Mouse (Mus musculus) frontal cortex, adult 2 months (tissue): ENCODE measurements at regions not wholly inside any gene's neighbourhood (a gene's known extent, or its start where the extent isn't known, plus 50 kb on each side); places are given as distances from the start of the nearest gene placed in this dataset.

ENCODE experiments used
- DNase-seq, 2 experiments: peaks; one replicate each; pipeline ENCODE4 v3.0.0; 2022; ENCODE audit warnings: low spot score in 1 of 2; ENCODE audit errors: extremely low spot score in 1 of 2

- no peak for DNase-seq
Measured at GRCm38 (mm10) chr16:30732770-30733415, 133.4 kb downstream of the Fam43a start.

- no peak for DNase-seq
Measured at GRCm38 (mm10) chr16:30733478-30733877, 134.0 kb downstream of the Fam43a start.

DNA sequence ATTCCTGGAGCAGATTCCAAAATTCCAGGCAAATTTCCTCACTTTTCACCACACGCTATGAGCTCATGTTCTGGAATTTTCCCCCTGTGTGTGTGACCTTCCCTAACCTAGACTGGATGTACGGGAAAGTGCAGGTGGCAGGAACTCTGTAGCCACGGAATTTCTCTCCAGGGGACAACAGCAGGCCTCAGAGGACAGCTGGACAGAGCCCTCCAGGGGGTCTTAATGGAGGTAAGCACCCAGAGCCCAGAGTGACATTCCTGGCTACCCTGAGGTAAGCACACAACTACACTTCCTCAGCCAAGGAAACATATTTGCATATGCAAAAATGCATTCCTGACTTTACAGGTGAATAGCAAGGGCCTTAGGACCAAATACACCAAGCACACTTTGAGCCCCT lies 135.8 kb downstream of the Fam43a start:
- DNase-seq: no peak

DNA sequence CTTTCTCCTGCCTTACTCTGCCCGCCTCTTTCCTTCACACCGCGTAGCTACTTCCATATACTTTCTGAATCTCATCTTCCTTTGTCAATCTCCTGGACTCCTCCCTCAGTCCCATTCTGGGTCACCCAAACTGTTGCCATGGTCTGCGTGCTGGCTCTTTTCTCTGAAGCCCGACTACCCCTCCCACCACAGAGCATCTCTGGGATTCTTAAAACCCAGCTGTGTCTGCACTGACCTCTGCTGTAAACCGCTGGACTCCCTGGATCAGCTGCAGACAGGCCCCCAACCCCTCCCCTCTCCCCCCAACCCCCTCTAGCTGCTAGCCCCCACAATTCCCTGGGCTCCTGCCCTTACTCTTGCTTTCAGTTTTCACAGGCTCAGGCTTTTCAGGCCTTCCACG lies 136.4 kb downstream of the Fam43a start:
- DNase-seq: no peak

GRCm38 (mm10) chr16:30736662-30737326 lies 137.3 kb downstream of the Fam43a start:
- DNase-seq: peak in 1 of 2 experiments; percentile 34

- no peak for DNase-seq
Measured at GRCm38 (mm10) chr16:30737524-30737923, 138.0 kb downstream of the Fam43a start.

GRCm38 (mm10) chr16:30739651-30740050 lies 140.1 kb downstream of the Fam43a start:
- no peak for DNase-seq

DNA sequence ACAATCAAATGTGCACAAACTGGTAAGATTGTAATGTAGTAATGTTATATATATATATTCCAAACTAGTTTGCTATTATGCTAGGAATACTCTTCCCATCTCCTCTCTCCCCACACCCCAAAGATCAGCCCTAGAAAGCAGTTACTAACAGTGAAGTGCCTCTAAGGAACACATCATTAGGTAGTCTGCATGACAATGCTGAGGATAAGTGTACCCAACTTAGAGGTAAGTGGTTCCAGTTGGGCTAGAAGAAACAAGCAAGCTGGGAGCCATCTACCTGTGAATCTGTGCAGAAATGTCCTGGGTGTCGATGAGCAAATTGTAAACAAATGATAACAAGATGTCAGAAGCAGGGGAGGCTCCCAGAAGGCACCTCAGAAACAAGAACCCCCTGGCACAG lies 141.7 kb downstream of the Fam43a start:
- DNase-seq: no peak

DNA sequence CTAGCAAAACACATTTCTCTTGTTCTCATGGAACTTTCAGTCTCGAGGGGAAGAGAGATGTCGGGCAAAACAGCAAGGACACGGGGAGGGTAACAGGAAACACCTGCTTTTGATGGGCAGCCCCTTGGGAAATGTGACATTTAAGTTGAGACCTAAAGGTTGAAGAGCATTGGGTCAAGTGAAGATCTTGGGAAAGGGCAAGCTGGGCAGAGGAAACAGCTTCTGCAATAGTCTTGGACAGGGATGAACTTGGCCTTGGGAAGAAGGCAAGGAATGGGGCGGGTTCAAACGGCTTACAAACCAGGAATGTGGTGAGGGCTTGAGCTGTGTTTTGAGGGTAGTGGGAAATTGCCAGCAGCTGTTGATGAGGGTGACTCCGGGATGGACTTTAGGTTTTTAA lies 143.0 kb downstream of the Fam43a start:
- no peak for DNase-seq

DNA sequence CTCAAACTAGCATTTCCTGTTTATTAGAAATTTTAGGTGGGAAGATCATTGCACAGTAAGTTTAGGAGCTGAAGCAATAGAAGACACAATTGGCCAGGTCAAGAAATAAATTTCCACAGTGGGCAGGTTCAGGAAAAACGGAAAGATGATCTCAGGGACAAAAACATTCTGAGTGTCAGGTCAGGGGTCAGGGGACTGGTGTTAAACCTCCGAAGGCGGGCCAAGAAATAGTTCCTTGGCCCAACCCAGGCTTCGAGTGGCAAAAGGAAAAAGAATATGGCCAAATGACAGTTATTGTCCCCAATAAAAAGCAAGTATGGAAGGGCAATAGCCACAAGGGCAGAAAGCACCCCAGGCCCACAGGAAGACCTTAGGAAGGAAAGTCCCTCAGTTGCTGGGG lies 144.0 kb downstream of the Fam43a start:
- DNase-seq: no peak

GRCm38 (mm10) chr16:30744237-30744636 lies 144.7 kb downstream of the Fam43a start:
- DNase-seq: no peak

DNA sequence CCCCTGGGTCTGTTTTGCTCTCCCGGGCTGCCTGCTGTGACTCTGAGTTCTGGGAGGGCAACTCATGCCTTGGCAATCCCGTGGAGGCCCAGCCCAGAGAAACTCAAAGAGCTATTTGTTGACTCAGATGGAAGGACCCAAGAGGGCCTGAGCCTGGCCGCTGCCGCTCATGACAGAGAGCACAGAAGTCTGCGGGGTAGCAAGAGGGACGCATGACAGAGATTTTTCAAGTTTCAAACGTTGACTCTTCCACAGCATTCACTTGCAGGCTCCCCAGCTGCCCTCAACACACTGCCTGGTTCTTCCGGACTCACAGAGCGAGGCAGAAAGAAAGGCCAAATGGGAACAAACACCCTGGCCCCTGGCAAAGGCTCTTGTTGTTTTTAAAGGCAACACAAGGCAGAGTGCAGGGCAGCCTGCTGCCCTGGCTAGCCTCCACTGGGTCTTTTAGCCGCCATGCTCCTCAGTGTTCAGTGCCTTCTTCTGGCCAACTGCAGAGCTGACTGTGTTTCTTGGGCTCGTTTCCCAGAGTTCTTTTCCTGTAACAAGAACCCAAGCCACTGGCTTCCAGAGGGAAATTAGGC lies 146.2 kb downstream of the Fam43a start:
- peak in 1 of 2 experiments; percentile 44 for DNase-seq

DNA sequence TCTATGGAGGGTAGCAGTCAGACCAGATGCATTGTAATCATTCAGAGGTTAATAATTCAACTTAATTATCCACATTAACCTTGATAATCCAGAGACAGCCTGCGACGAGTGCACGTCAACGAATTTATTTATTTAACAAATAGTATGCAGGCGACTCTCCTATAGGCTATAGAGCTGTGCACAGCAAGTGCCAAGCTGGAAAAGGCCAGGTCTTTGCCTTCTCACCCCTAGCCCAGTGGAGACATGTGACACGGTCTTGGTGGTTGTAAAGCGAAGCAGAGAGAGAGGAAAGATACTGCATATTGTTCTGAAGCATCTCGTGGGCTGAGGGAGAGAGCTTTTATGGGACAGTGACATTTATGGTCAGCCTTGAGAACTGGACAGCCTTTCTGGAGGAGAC lies 146.7 kb downstream of the Fam43a start:
- no peak for DNase-seq

- DNase-seq: no peak
Measured at GRCm38 (mm10) chr16:30749841-30750240, 150.3 kb downstream of the Fam43a start.

DNA sequence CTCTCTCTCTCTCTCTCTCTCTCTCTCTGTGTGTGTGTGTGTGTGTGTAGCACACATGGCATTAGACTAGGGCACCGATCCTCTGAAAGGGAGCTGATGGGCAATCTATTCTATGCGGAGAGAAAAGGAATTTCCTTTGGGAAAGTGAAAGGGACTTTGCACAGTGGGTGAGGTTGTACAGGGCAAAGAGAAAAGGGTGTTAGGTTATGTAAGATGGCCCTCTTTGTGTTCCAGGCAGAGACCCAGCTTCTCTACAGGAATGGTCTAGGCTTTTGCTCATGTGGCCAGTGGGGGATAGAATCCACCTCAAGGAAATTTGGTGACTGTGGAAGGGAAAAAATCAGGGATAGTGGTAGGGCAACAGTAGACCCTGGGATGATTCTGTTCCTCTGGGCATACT lies 156.2 kb downstream of the Fam43a start:
- DNase-seq: no peak

DNA sequence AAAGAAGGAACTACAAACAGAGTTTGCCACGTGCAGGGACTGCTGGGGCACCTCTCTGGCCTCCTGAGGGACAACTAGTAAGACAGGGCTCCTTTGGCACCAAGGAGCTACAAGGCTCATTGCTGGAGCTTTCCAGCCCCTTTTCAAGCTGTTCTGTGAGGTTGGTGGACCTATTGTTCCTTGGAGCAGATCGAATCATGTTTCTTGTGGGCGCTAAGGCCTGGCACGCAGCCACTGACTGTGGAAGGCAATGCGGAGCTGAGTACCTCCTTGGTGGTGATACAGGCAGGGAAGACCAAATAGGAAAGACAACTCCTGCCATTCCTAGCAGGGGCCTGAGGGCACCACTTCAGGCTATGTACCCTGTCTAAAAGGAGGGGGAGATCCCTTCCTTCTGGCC lies 157.2 kb downstream of the Fam43a start:
- DNase-seq: peak in 1 of 2 experiments; percentile 48

DNA sequence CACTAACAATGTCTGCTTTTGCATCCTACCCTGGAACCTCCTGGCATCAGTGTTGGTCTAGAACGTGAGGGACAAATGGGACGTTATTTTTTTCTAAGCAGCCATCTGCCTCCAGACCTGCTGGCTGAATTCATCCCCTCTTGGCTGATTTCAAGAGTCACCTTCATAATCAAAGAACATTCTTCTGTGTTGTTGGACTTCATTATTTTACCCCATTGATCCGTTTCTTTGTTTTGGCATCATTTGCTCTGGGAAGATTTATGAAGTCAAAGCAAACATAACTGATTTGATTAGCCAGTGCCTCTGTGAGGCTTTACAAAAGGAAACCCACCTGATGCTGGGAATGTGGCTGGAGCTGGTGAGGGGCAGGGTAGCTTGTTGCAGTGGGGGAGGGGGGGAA lies 158.0 kb downstream of the Fam43a start:
- DNase-seq: no peak

DNA sequence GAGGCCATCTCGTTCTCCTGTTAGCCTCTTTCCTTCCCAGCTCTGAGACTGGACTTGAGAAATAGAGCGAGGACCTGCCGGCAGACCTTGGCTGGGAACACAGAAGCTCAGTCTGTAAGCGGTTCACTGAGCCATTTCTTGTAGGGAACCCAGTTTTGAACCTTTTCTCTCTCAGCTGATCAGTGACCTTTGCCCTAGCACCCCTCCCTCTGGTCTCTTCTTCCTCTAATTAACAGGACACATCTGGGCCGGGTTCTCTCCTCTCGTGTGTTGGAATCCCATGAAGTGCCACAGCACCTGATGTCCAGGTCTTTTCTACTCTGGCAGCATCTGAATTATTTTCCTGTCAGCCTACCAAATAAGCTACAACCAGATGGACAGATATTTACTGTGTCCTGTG lies 158.5 kb downstream of the Fam43a start:
- DNase-seq: no peak

DNA sequence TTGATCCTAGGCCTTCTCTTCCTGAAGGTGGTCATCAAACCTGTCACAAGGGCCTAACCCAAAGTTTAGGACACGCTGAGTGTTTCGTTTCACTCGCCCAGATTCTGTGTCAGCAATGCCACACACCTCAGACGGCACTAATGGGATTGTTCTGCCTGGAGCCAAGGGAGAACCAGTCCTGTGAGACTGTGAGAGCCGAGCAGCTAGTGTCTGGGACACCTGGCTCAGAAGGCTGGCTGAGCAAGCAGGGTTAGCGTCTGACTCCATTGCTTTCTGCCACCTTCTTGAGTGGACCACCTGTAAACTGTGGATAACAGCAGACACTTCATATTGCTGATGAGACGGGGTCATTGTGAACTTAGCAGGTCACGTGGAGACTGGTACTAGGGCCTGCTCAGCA lies 160.0 kb downstream of the Fam43a start:
- no peak for DNase-seq

- DNase-seq: no peak
Measured at GRCm38 (mm10) chr16:30761201-30761710, 161.7 kb downstream of the Fam43a start.

- DNase-seq: no peak
Measured at GRCm38 (mm10) chr16:30762898-30763595, 163.5 kb downstream of the Fam43a start.
